Mouse (Mus musculus): Measurements from ENCODE around the gene Ano6. TPM values are rescaled to one million over a fixed set of nuclear protein-coding genes. Genes with fewer than 3 reads are reported as not detected.

Gene Ano6
- polyA plus RNA-seq, 1 experiment from 2014 or later, result 6.9 TPM

GRCm38 (mm10) chr15:95943470-95943869 is 152.8 kb downstream of the Ano6 start:
- H3K36me3 ChIP-seq (replicated peaks; ENCODE audit: insufficient read depth, low read length), result peaks cover 31% of the 10 kb centered on the region
- WGBS (ENCODE audit: insufficient replicate concordance), result 66% methylated on average over 4 of the region's 4 CpGs
- TF ChIP-seq EP300 (IDR thresholded peaks at IDR 0.05; ENCODE audit: low read depth) (no peak), CTCF (IDR thresholded peaks at IDR 0.05; ENCODE audit: low read depth) (peak; percentile 73)

GRCm38 (mm10) chr15:95944299-95944698 is 153.7 kb downstream of the Ano6 start:
- Histone ChIP-seq H3K27ac (ENCODE audit: low read depth) (no peak overlapping the region), H3K9me3 (ENCODE audit: low read length) (0 out of 2 replicates have a peak, but pooled peaks cover 2% of the 10 kb centered on the region), H3K27me3 (ENCODE audit: insufficient read depth, low read length) (no peaks in the 10 kb centered on the region), H3K4me2 (ENCODE audit: low read depth, low read length) (no peak overlapping the region), H3K36me3 (replicated peaks; ENCODE audit: insufficient read depth, low read length) (peaks cover 31% of the 10 kb centered on the region), H3K9ac (replicated peaks) (no peak overlapping the region), H3K4me3 (ENCODE audit: low read depth, low read length) (no peak overlapping the region), H3K4me1 (ENCODE audit: insufficient read depth) (no peaks in the 10 kb centered on the region)
- 81% methylated on average over 6 of the region's 6 CpGs for WGBS (ENCODE audit: insufficient replicate concordance)
- TF ChIP-seq EP300 (IDR thresholded peaks at IDR 0.05; ENCODE audit: low read depth), result no peak
- no peak for TF ChIP-seq CTCF (IDR thresholded peaks at IDR 0.05; ENCODE audit: low read depth)
- ATAC-seq (no peak), DNase-seq (no peak)

More at GRCm38 (mm10) chr15:95943470-95943869, 152.8 kb downstream of the Ano6 start:
- DNase-seq (peak; percentile 39), ATAC-seq (no peak)
- H3K4me1 ChIP-seq (ENCODE audit: insufficient read depth), result no peaks in the 10 kb centered on the region
- H3K9me3 ChIP-seq (ENCODE audit: low read length), result 0 out of 2 replicates have a peak, but pooled peaks cover 3% of the 10 kb centered on the region
- H3K27me3 ChIP-seq (ENCODE audit: insufficient read depth, low read length), result no peaks in the 10 kb centered on the region
- H3K9ac ChIP-seq (replicated peaks), result no peak overlapping the region
- no peak overlapping the region for H3K27ac ChIP-seq (ENCODE audit: low read depth)
- H3K4me2 ChIP-seq (ENCODE audit: low read depth, low read length), result no peak overlapping the region
- no peak overlapping the region for H3K4me3 ChIP-seq (ENCODE audit: low read depth, low read length)

- ATAC-seq, result no peak
These were observed 155.5 kb downstream of the Ano6 start for GRCm38 (mm10) chr15:95945951-95946708.

GRCm38 (mm10) chr15:95948411-95948810 is 157.8 kb downstream of the Ano6 start:
- Histone ChIP-seq H3K9me3 (ENCODE audit: low read length) (no peaks in the 10 kb centered on the region), H3K4me2 (ENCODE audit: low read depth, low read length) (no peak overlapping the region), H3K4me1 (ENCODE audit: insufficient read depth) (no peaks in the 10 kb centered on the region), H3K9ac (replicated peaks) (no peak overlapping the region), H3K27me3 (ENCODE audit: insufficient read depth, low read length) (no peaks in the 10 kb centered on the region), H3K4me3 (ENCODE audit: low read depth, low read length) (no peak overlapping the region), H3K27ac (ENCODE audit: low read depth) (no peak overlapping the region), H3K36me3 (replicated peaks; ENCODE audit: insufficient read depth, low read length) (peaks cover 43% of the 10 kb centered on the region)
- TF ChIP-seq CTCF (IDR thresholded peaks at IDR 0.05; ENCODE audit: low read depth), result no peak
- TF ChIP-seq EP300 (IDR thresholded peaks at IDR 0.05; ENCODE audit: low read depth), result no peak
- 94% methylated on average over 18 of the region's 18 CpGs for WGBS (ENCODE audit: insufficient replicate concordance)
- ATAC-seq, result no peak
- DNase-seq, result no peak

More at GRCm38 (mm10) chr15:95945951-95946708, 155.5 kb downstream of the Ano6 start:
- H3K27me3 ChIP-seq (ENCODE audit: insufficient read depth, low read length), result no peaks in the 10 kb centered on the region
- H3K4me3 ChIP-seq (ENCODE audit: low read depth, low read length), result no peak overlapping the region
- DNase-seq, result no peak
- H3K36me3 ChIP-seq (replicated peaks; ENCODE audit: insufficient read depth, low read length), result peaks cover 40% of the 10 kb centered on the region
- H3K27ac ChIP-seq (ENCODE audit: low read depth), result no peak overlapping the region
- no peak overlapping the region for H3K9ac ChIP-seq (replicated peaks)
- H3K4me2 ChIP-seq (ENCODE audit: low read depth, low read length), result no peak overlapping the region
- H3K4me1 ChIP-seq (ENCODE audit: insufficient read depth), result no peaks in the 10 kb centered on the region
- H3K9me3 ChIP-seq (ENCODE audit: low read length), result no peaks in the 10 kb centered on the region
- TF ChIP-seq EP300 (IDR thresholded peaks at IDR 0.05; ENCODE audit: low read depth) (no peak), CTCF (IDR thresholded peaks at IDR 0.05; ENCODE audit: low read depth) (no peak)
- WGBS (ENCODE audit: insufficient replicate concordance), result 75% methylated on average over 11 of the region's 11 CpGs

- Histone ChIP-seq H3K9ac (replicated peaks) (no peak overlapping the region), H3K27ac (ENCODE audit: low read depth) (no peak overlapping the region), H3K4me2 (ENCODE audit: low read depth, low read length) (no peak overlapping the region), H3K36me3 (replicated peaks; ENCODE audit: insufficient read depth, low read length) (peaks cover 43% of the 10 kb centered on the region), H3K4me3 (ENCODE audit: low read depth, low read length) (no peak overlapping the region), H3K9me3 (ENCODE audit: low read length) (no peaks in the 10 kb centered on the region), H3K4me1 (ENCODE audit: insufficient read depth) (no peaks in the 10 kb centered on the region), H3K27me3 (ENCODE audit: insufficient read depth, low read length) (no peaks in the 10 kb centered on the region)
- DNase-seq (no peak), ATAC-seq (no peak)
- 91% methylated on average over 13 of the region's 13 CpGs for WGBS (ENCODE audit: insufficient replicate concordance)
- TF ChIP-seq EP300 (IDR thresholded peaks at IDR 0.05; ENCODE audit: low read depth) (no peak), CTCF (IDR thresholded peaks at IDR 0.05; ENCODE audit: low read depth) (no peak)
These were observed 158.7 kb downstream of the Ano6 start for GRCm38 (mm10) chr15:95949336-95949735.

GRCm38 (mm10) chr15:95951497-95951896 is 160.9 kb downstream of the Ano6 start:
- 48% methylated on average over 5 of the region's 5 CpGs for WGBS (ENCODE audit: insufficient replicate concordance)
- no peak overlapping the region; the same call in 1 of the 2 replicates for H3K27ac ChIP-seq (ENCODE audit: low read depth)
- H3K9me3 ChIP-seq (ENCODE audit: low read length), result no peaks in the 10 kb centered on the region
- no peak overlapping the region for H3K4me3 ChIP-seq (ENCODE audit: low read depth, low read length)
- H3K36me3 ChIP-seq (replicated peaks; ENCODE audit: insufficient read depth, low read length), result peaks cover 42% of the 10 kb centered on the region
- TF ChIP-seq CTCF (IDR thresholded peaks at IDR 0.05; ENCODE audit: low read depth) (no peak), EP300 (IDR thresholded peaks at IDR 0.05; ENCODE audit: low read depth) (no peak)
- H3K4me1 ChIP-seq (ENCODE audit: insufficient read depth), result no peaks in the 10 kb centered on the region
- no peak overlapping the region for H3K4me2 ChIP-seq (ENCODE audit: low read depth, low read length)
- ATAC-seq, result no peak
- no peaks in the 10 kb centered on the region for H3K27me3 ChIP-seq (ENCODE audit: insufficient read depth, low read length)
- H3K9ac ChIP-seq (replicated peaks), result no peak overlapping the region
- DNase-seq, result no peak
